Mouse (Mus musculus) megakaryocyte, embryonic 14.5 days (primary cell): ENCODE measurements around the gene Krt222.

Experiments
- FLI1 ChIP-seq: IDR thresholded peaks from 2 replicates; pipeline ENCODE4 v1.6.1; 2012; ENCODE audit warnings: low read length, inconsistent platforms, mixed read lengths
- GATA1 ChIP-seq: IDR thresholded peaks from 3 replicates; pipeline ENCODE4 v1.6.1; 2012; ENCODE audit warnings: mixed read lengths, low read length, inconsistent platforms, borderline replicate concordance

GRCm38 (mm10) chr11:99284833-99285312 lies 41.0 kb upstream of the Krt222 start, which contains the start of gene Krt24:
- TF ChIP-seq GATA1: no peak
- no peak for TF ChIP-seq FLI1
